Mouse (Mus musculus): ENCODE results near the gene Ermard. TPM values are rescaled to one million over a fixed set of nuclear protein-coding genes. Genes with fewer than 3 reads are reported as not detected.

Gene Ermard
- polyA plus RNA-seq, 1 experiment from 2014 or later, result 101 TPM

GRCm38 (mm10) chr17:15093523-15093922, 52.5 kb downstream of the Ermard start:
- no peak overlapping the region for H3K4me2 ChIP-seq (replicated peaks)
- no peak overlapping the region for H3K27ac ChIP-seq
- no peak for ATAC-seq (ENCODE audit: insufficient number of reproducible peaks, insufficient read depth, low FRiP score, low TSS enrichment)
- no peak overlapping the region for H3K9ac ChIP-seq
- H3K9me3 ChIP-seq, result no peaks in the 10 kb centered on the region
- H3K36me3 ChIP-seq, result no peaks in the 10 kb centered on the region
- WGBS, result 32% methylated on average over 3 of the region's 3 CpGs
- H3K27me3 ChIP-seq, result no peaks in the 10 kb centered on the region
- H3K4me3 ChIP-seq, result no peak overlapping the region
- H3K4me1 ChIP-seq, result peaks cover 9% of the 10 kb centered on the region

GRCm38 (mm10) chr17:15096853-15097252, 55.8 kb downstream of the Ermard start:
- Histone ChIP-seq H3K27ac (no peak overlapping the region), H3K9ac (no peak overlapping the region), H3K4me3 (no peak overlapping the region), H3K4me1 (no peaks in the 10 kb centered on the region), H3K27me3 (no peaks in the 10 kb centered on the region), H3K4me2 (replicated peaks) (no peak overlapping the region), H3K9me3 (no peaks in the 10 kb centered on the region), H3K36me3 (no peaks in the 10 kb centered on the region)
- ATAC-seq (ENCODE audit: insufficient number of reproducible peaks, insufficient read depth, low FRiP score, low TSS enrichment), result no peak
- 79% methylated on average over 6 of the region's 6 CpGs for WGBS

GRCm38 (mm10) chr17:15098677-15099076, 57.7 kb downstream of the Ermard start:
- no peaks in the 10 kb centered on the region for H3K4me1 ChIP-seq
- H3K27ac ChIP-seq, result no peak overlapping the region
- no peak overlapping the region for H3K4me3 ChIP-seq
- H3K4me2 ChIP-seq (replicated peaks), result no peak overlapping the region
- no peak overlapping the region for H3K9ac ChIP-seq
- H3K36me3 ChIP-seq, result no peaks in the 10 kb centered on the region
- WGBS, result 81% methylated on average over 1 of the region's 1 CpGs
- no peaks in the 10 kb centered on the region for H3K9me3 ChIP-seq
- no peaks in the 10 kb centered on the region for H3K27me3 ChIP-seq
- ATAC-seq (ENCODE audit: insufficient number of reproducible peaks, insufficient read depth, low FRiP score, low TSS enrichment), result no peak

- Histone ChIP-seq H3K4me2 (replicated peaks) (no peak overlapping the region), H3K27me3 (no peaks in the 10 kb centered on the region), H3K27ac (no peak overlapping the region), H3K9ac (no peak overlapping the region), H3K4me3 (no peak overlapping the region), H3K36me3 (no peaks in the 10 kb centered on the region), H3K9me3 (no peaks in the 10 kb centered on the region), H3K4me1 (no peaks in the 10 kb centered on the region)
- no peak for ATAC-seq (ENCODE audit: insufficient number of reproducible peaks, insufficient read depth, low FRiP score, low TSS enrichment)
- 90% methylated on average over 4 of the region's 4 CpGs for WGBS
Measured at GRCm38 (mm10) chr17:15101355-15101754, 60.3 kb downstream of the Ermard start.

- Histone ChIP-seq H3K9me3 (no peaks in the 10 kb centered on the region), H3K36me3 (no peaks in the 10 kb centered on the region), H3K27me3 (no peaks in the 10 kb centered on the region), H3K4me1 (peaks cover 16% of the 10 kb centered on the region), H3K4me3 (no peak overlapping the region), H3K9ac (no peak overlapping the region), H3K27ac (no peak overlapping the region), H3K4me2 (replicated peaks) (no peak overlapping the region)
- 89% methylated on average over 9 of the region's 9 CpGs for WGBS
- ATAC-seq (ENCODE audit: insufficient number of reproducible peaks, insufficient read depth, low FRiP score, low TSS enrichment), result no peak
Measured at GRCm38 (mm10) chr17:15107143-15107649, 66.2 kb downstream of the Ermard start.

GRCm38 (mm10) chr17:15108473-15109441, 67.7 kb downstream of the Ermard start:
- Histone ChIP-seq H3K4me1 (peaks cover 16% of the 10 kb centered on the region), H3K4me2 (replicated peaks) (peak overlapping the region; percentile 47), H3K27me3 (no peaks in the 10 kb centered on the region), H3K4me3 (no peak overlapping the region), H3K9ac (0 out of 2 replicates have a peak overlapping the region, but pooled peaks have one; percentile 19), H3K9me3 (no peaks in the 10 kb centered on the region), H3K36me3 (no peaks in the 10 kb centered on the region), H3K27ac (no peak overlapping the region)
- 21% methylated on average over 20 of the region's 20 CpGs for WGBS
- ATAC-seq (ENCODE audit: insufficient number of reproducible peaks, insufficient read depth, low FRiP score, low TSS enrichment), result peak; percentile 67

GRCm38 (mm10) chr17:15115550-15115949, 74.5 kb downstream of the Ermard start:
- no peaks in the 10 kb centered on the region for H3K4me1 ChIP-seq
- ATAC-seq (ENCODE audit: insufficient number of reproducible peaks, insufficient read depth, low FRiP score, low TSS enrichment), result no peak
- 46% methylated on average over 3 of the region's 3 CpGs for WGBS

GRCm38 (mm10) chr17:15120096-15120495, 79.1 kb downstream of the Ermard start:
- H3K27ac ChIP-seq, result no peak overlapping the region
- H3K9me3 ChIP-seq, result no peaks in the 10 kb centered on the region
- no peak overlapping the region for H3K4me3 ChIP-seq
- 92% methylated on average over 4 of the region's 4 CpGs for WGBS
- no peaks in the 10 kb centered on the region for H3K36me3 ChIP-seq
- no peaks in the 10 kb centered on the region for H3K27me3 ChIP-seq
- H3K4me1 ChIP-seq, result no peaks in the 10 kb centered on the region
- no peak for ATAC-seq (ENCODE audit: insufficient number of reproducible peaks, insufficient read depth, low FRiP score, low TSS enrichment)
- no peak overlapping the region for H3K9ac ChIP-seq
- H3K4me2 ChIP-seq (replicated peaks), result no peak overlapping the region

More at GRCm38 (mm10) chr17:15115550-15115949, 74.5 kb downstream of the Ermard start:
- Histone ChIP-seq H3K9me3 (no peaks in the 10 kb centered on the region), H3K4me3 (no peak overlapping the region), H3K27ac (no peak overlapping the region), H3K36me3 (no peaks in the 10 kb centered on the region), H3K4me2 (replicated peaks) (no peak overlapping the region), H3K27me3 (no peaks in the 10 kb centered on the region), H3K9ac (no peak overlapping the region)

GRCm38 (mm10) chr17:15120569-15120968, 79.6 kb downstream of the Ermard start:
- Histone ChIP-seq H3K4me3 (no peak overlapping the region), H3K4me1 (no peaks in the 10 kb centered on the region), H3K27ac (no peak overlapping the region), H3K4me2 (replicated peaks) (no peak overlapping the region), H3K9me3 (no peaks in the 10 kb centered on the region), H3K9ac (no peak overlapping the region), H3K27me3 (no peaks in the 10 kb centered on the region), H3K36me3 (no peaks in the 10 kb centered on the region)
- ATAC-seq (ENCODE audit: insufficient number of reproducible peaks, insufficient read depth, low FRiP score, low TSS enrichment), result no peak
- WGBS, result 83% methylated on average over 6 of the region's 6 CpGs

- Histone ChIP-seq H3K27me3 (no peaks in the 10 kb centered on the region), H3K9ac (no peak overlapping the region), H3K4me1 (no peaks in the 10 kb centered on the region), H3K9me3 (no peaks in the 10 kb centered on the region), H3K36me3 (no peaks in the 10 kb centered on the region), H3K27ac (no peak overlapping the region), H3K4me3 (no peak overlapping the region), H3K4me2 (replicated peaks) (no peak overlapping the region)
- no peak for ATAC-seq (ENCODE audit: insufficient number of reproducible peaks, insufficient read depth, low FRiP score, low TSS enrichment)
- 49% methylated on average over 9 of the region's 9 CpGs for WGBS
Measured at GRCm38 (mm10) chr17:15129630-15130287, 88.8 kb downstream of the Ermard start.

GRCm38 (mm10) chr17:15130288-15130656, 89.3 kb downstream of the Ermard start:
- Histone ChIP-seq H3K27ac (no peak overlapping the region), H3K36me3 (no peaks in the 10 kb centered on the region)
- 90% methylated on average over 3 of the region's 3 CpGs for WGBS

More at GRCm38 (mm10) chr17:15130288-15130656, 89.3 kb downstream of the Ermard start:
- Histone ChIP-seq H3K4me2 (replicated peaks) (no peak overlapping the region), H3K4me1 (no peaks in the 10 kb centered on the region), H3K27me3 (no peaks in the 10 kb centered on the region), H3K9me3 (no peaks in the 10 kb centered on the region), H3K9ac (no peak overlapping the region), H3K4me3 (no peak overlapping the region)
- ATAC-seq (ENCODE audit: insufficient number of reproducible peaks, insufficient read depth, low FRiP score, low TSS enrichment), result 0 out of 2 replicates have a peak, but pooled peaks have one; percentile 22
